Mouse (Mus musculus) layer of hippocampus, postnatal 36 days (tissue): Measurements from ENCODE around the gene Enkd1. TPM values are rescaled to one million over a fixed set of nuclear protein-coding genes. Genes with fewer than 3 reads are reported as not detected.

Experiments used
- total RNA-seq, 2 experiments: library from RNA; stranded (reverse); gene quantifications; 2 replicates each; pipeline ENCODE4 v1.2.3; 2021

The Enkd1 gene
- total RNA-seq, 2 experiments from 2014 or later, result 9.0 to 9.4 TPM

Other genes with a start within 250 kb of the Enkd1 start
- 10 to 100 TPM; 31.9 TPM for gene Tppp3, start 236.7 kb downstream of the Enkd1 start, total RNA-seq
- 10 to 100 TPM; 32.8 to 37.6 TPM for gene Zdhhc1, start 211.3 kb downstream of the Enkd1 start, total RNA-seq
- not detected for gene Hsd11b2, start 189.5 kb downstream of the Enkd1 start, total RNA-seq
- 100 to 1,000 TPM; 288 to 305 TPM for gene Atp6v0d1, start 142.2 kb downstream of the Enkd1 start, total RNA-seq
- gene Ripor1, start 103.0 kb downstream of the Enkd1 start, total RNA-seq, result 10 to 100 TPM; 82.8 to 92.6 TPM
- 10 to 100 TPM; 73.6 to 80.1 TPM for gene Ctcf, start 71.6 kb downstream of the Enkd1 start, total RNA-seq
- gene Agrp, start 70.8 kb downstream of the Enkd1 start, total RNA-seq, result not detected
- gene Carmil2, start 21.9 kb downstream of the Enkd1 start, total RNA-seq, result 10 to 100 TPM; 69.3 to 72.7 TPM
- gene Acd, start 7.1 kb downstream of the Enkd1 start, total RNA-seq, result 10 to 100 TPM; 37.1 to 38.7 TPM
- 10 to 100 TPM; 29.1 to 36.3 TPM for gene Pard6a, start 7.1 kb downstream of the Enkd1 start, total RNA-seq
- not detected for gene 4933405L10Rik, start 555 bp downstream of the Enkd1 start, total RNA-seq
- gene Gfod2, start 50.5 kb upstream of the Enkd1 start, total RNA-seq, result 10 to 100 TPM; 21.9 to 22.5 TPM
- 10 to 100 TPM; 24.4 to 27.6 TPM for gene Ranbp10, start 119.1 kb upstream of the Enkd1 start, total RNA-seq
- gene Tsnaxip1, start 119.5 kb upstream of the Enkd1 start, total RNA-seq, result under 1 TPM in 1 of 2 experiments, not detected in 1; 0.22 TPM
- gene Cenpt, start 145.1 kb upstream of the Enkd1 start, total RNA-seq, result 10 to 100 TPM; 14.2 to 15.2 TPM
- 10 to 100 TPM; 42.2 to 42.3 TPM for gene Thap11, start 146.9 kb upstream of the Enkd1 start, total RNA-seq
- gene Nutf2, start 152.4 kb upstream of the Enkd1 start, total RNA-seq, result 10 to 100 TPM; 27.6 to 36.3 TPM
- gene Edc4, start 172.7 kb upstream of the Enkd1 start, total RNA-seq, result 10 to 100 TPM; 59.2 to 68.2 TPM
- 1 to 10 TPM in 1 of 2 experiments, under 1 TPM in 1; 1.00 to 3.0 TPM for gene Nrn1l, start 185.4 kb upstream of the Enkd1 start, total RNA-seq
- 1 to 10 TPM; 7.7 to 8.3 TPM for gene Pskh1, start 192.2 kb upstream of the Enkd1 start, total RNA-seq
- gene Ctrl, start 225.7 kb upstream of the Enkd1 start, total RNA-seq, result 1 to 10 TPM; 1.6 TPM
- 10 to 100 TPM; 57.0 to 69.0 TPM for gene Psmb10, start 230.2 kb upstream of the Enkd1 start, total RNA-seq
- 10 to 100 TPM; 41.7 to 45.8 TPM for gene Lcat, start 235.2 kb upstream of the Enkd1 start, total RNA-seq